ENCODE assay signal across 26 mouse cellular contexts in the genomic region with DNA sequence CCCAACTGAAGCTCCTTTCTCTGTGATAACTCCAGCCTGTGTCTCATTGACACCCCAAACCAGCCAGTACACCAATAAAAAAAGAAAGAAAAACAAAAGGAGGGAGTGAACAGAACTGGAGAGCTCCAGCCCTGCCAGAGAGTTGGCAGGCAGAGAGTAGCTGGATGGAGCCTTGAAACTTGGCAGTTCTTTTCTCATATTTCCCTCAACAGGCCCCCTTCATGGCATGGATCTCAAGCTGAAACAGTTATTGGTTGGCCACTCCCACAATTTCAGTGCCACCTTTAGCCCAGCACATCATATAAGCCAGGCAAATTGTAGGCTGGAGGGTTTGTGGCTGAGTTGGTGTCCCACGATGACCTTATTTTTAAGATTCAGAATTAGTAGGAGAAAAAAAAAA.
"Had no signal": no experiment of that assay in that cellular context is flagged by ENCODE, and none has a peak within 500 bp of the region (broad histone marks: within the 10 kb centered on the region; RNA-seq: fewer than 3 reads in every experiment).

No protein-coding gene starts in this region.

- H3K4me2 ChIP-seq: heart, embryonic 12.5 days; hindbrain, embryonic 13.5 days; hindbrain, embryonic 15.5 days; intestine, embryonic 15.5 days; kidney, embryonic 15.5 days; limb, embryonic 12.5 days; liver, embryonic 12.5 days had no signal

- H3K27ac ChIP-seq: heart, adult 2 months; heart, embryonic 10.5 days; hindbrain, embryonic 13.5 days; hindbrain, embryonic 15.5 days; intestine, embryonic 15.5 days; kidney, embryonic 15.5 days; kidney, postnatal 0 days; limb, embryonic 12.5 days; liver, embryonic 12.5 days; liver, embryonic 14.5 days had no signal

- DNase-seq: gastrocnemius, postnatal 14 days; gastrocnemius, postnatal 36 days; heart, adult 11 months; heart, adult 2 months; heart, postnatal 10 days; heart, postnatal 36 days; kidney, adult 18-20 months; kidney, adult 8-10 months; kidney, postnatal 14 days; kidney, postnatal 36 days; layer of hippocampus, adult 9-11 months; layer of hippocampus, postnatal 36 days; left cerebral cortex, postnatal 4 days; lung, adult 18-20 months had no signal

- H3K36me3 ChIP-seq: heart, embryonic 10.5 days; heart, embryonic 12.5 days; hindbrain, embryonic 13.5 days; hindbrain, embryonic 15.5 days; intestine, embryonic 15.5 days; kidney, embryonic 15.5 days; limb, embryonic 12.5 days; liver, embryonic 12.5 days had no signal

- H3K4me3 ChIP-seq: heart, adult 2 months; heart, embryonic 10.5 days; heart, embryonic 12.5 days; hindbrain, embryonic 13.5 days; hindbrain, embryonic 15.5 days; intestine, embryonic 15.5 days; kidney, embryonic 15.5 days; limb, embryonic 12.5 days; liver, embryonic 12.5 days had no signal

- H3K9ac ChIP-seq: heart, embryonic 12.5 days; hindbrain, embryonic 13.5 days; hindbrain, embryonic 15.5 days; intestine, embryonic 15.5 days; kidney, embryonic 15.5 days; limb, embryonic 12.5 days; liver, embryonic 12.5 days; liver, embryonic 14.5 days had no signal

- H3K27me3 ChIP-seq: heart, embryonic 12.5 days; hindbrain, embryonic 13.5 days; hindbrain, embryonic 15.5 days; intestine, embryonic 15.5 days; kidney, embryonic 15.5 days; limb, embryonic 12.5 days; liver, embryonic 12.5 days had no signal

- ATAC-seq: inflammation-experienced regulatory T-cells, adult 6 months; intestine, embryonic 15.5 days; intestine, postnatal 0 days; liver, embryonic 12.5 days had no signal

- H3K9me3 ChIP-seq: heart, embryonic 10.5 days; heart, embryonic 12.5 days; hindbrain, embryonic 13.5 days; hindbrain, embryonic 15.5 days; intestine, embryonic 15.5 days; kidney, embryonic 15.5 days; limb, embryonic 12.5 days; liver, embryonic 12.5 days had no signal

- H3K4me1 ChIP-seq: heart, embryonic 10.5 days; heart, embryonic 12.5 days; hindbrain, embryonic 13.5 days; hindbrain, embryonic 15.5 days; intestine, embryonic 15.5 days; kidney, embryonic 15.5 days; limb, embryonic 12.5 days; liver, embryonic 12.5 days had no signal
